Mouse (Mus musculus): ENCODE measurements around the gene Olfml2b.

GRCm38 (mm10) chr1:170709969-170710368 lies 65.6 kb downstream of the Olfml2b start:
- TF ChIP-seq POLR2A (IDR thresholded peaks at IDR 0.05; ENCODE audit: borderline replicate concordance, control insufficient read depth, low read depth, low read length), result no peak
- no peak for TF ChIP-seq CTCF (IDR thresholded peaks at IDR 0.05; ENCODE audit: control insufficient read depth, insufficient read depth, low read length)
